Mouse (Mus musculus) MEL (cell line): ENCODE results near the gene Csnk2b. TPM values are rescaled to one million over a fixed set of nuclear protein-coding genes. Genes with fewer than 3 reads are reported as not detected.
A peak's percentile ranks its signal among the peaks of the same experiment; 100 is the strongest.

Experiments used
- DNase-seq: peaks from one replicate; pipeline ENCODE4 v3.0.0; 2011; ENCODE audit warnings: low read depth, low spot score
- H3K27ac ChIP-seq: 2 replicates; pipeline ENCODE4 v1.5.1; 2012; ENCODE audit warnings: low read depth, mild to moderate bottlenecking, control low read depth, low read length, moderate library complexity; ENCODE audit not compliant: control insufficient read depth
- H3K27me3 ChIP-seq, 2 experiments: fragments of 150-350 bp in 1 of 2; sonication (generic) in 1 of 2; 2 replicates each; pipeline ENCODE4 v1.6.1; 2012; ENCODE audit warnings: low read length in 2 of 2, mild to moderate bottlenecking in 2 of 2, improper control_type of control experiment in 1 of 2, moderate library complexity in 1 of 2; ENCODE audit not compliant: insufficient read depth in 2 of 2, control insufficient read depth in 1 of 2
- H3K36me3 ChIP-seq, 2 experiments: 2 replicates each; pipeline ENCODE4 v1.6.1; 2012 to 2014; ENCODE audit warnings: low read length in 2 of 2, improper control_type of control experiment in 1 of 2, inconsistent platforms in 1 of 2, mild to moderate bottlenecking in 1 of 2; ENCODE audit not compliant: insufficient read depth in 2 of 2, control insufficient read depth in 1 of 2
- H3K4me1 ChIP-seq, 2 experiments: fragments of 150-350 bp in 1 of 2; sonication (generic) in 1 of 2; 2 replicates each; pipeline ENCODE4 v1.6.1; 2012; ENCODE audit warnings: low read length in 2 of 2, improper control_type of control experiment in 1 of 2, mild to moderate bottlenecking in 1 of 2; ENCODE audit not compliant: insufficient read depth in 2 of 2, control insufficient read depth in 1 of 2
- H3K4me3 ChIP-seq, 2 experiments: fragments of 150-350 bp in 1 of 2; sonication (generic) in 1 of 2; 2 replicates each; pipeline ENCODE4 v1.5.1; 2012; ENCODE audit warnings: low read depth in 2 of 2, low read length in 2 of 2, mild to moderate bottlenecking in 2 of 2, moderate library complexity in 2 of 2, control low read depth in 1 of 2, improper control_type of control experiment in 1 of 2; ENCODE audit not compliant: control insufficient read depth in 1 of 2, insufficient read depth in 1 of 2
- H3K79me2 ChIP-seq: 2 replicates; pipeline ENCODE4 v1.6.1; 2012; ENCODE audit warnings: mild to moderate bottlenecking, low read length, moderate library complexity; ENCODE audit not compliant: control insufficient read depth, poor library complexity, insufficient read depth
- H3K9ac ChIP-seq: 2 replicates; pipeline ENCODE4 v1.6.1; 2012; ENCODE audit warnings: low read depth, mild to moderate bottlenecking, control low read depth, low read length, moderate library complexity; ENCODE audit not compliant: control insufficient read depth, poor library complexity, severe bottlenecking
- H3K9me3 ChIP-seq: fragments of 150-350 bp; sonication (generic); replicated peaks from 2 replicates; pipeline ENCODE4 v1.6.1; 2012; ENCODE audit warnings: mild to moderate bottlenecking, low read length, improper control_type of control experiment, moderate library complexity; ENCODE audit not compliant: insufficient read depth
- BHLHE40 ChIP-seq: IDR thresholded peaks from 2 replicates; pipeline ENCODE4 v1.6.1; 2012; ENCODE audit warnings: low read depth, mild to moderate bottlenecking, inconsistent platforms, low read length, improper control_type of control experiment, borderline replicate concordance
- CHD1 ChIP-seq: IDR thresholded peaks from 2 replicates; pipeline ENCODE4 v1.6.1; 2012; ENCODE audit warnings: low read depth, mild to moderate bottlenecking, inconsistent platforms, low read length, improper control_type of control experiment
- CHD2 ChIP-seq: IDR thresholded peaks from 2 replicates; pipeline ENCODE4 v1.6.1; 2011; ENCODE audit warnings: low read length, improper control_type of control experiment
- CTCF ChIP-seq, 3 experiments: IDR thresholded peaks in 2 of 3; conservative IDR thresholded peaks in 1 of 3; 2 replicates each; pipeline ENCODE4 v1.5.1; 2011 to 2012; ENCODE audit warnings: low read length in 3 of 3, low read depth in 2 of 3, mild to moderate bottlenecking in 2 of 3, improper control_type of control experiment in 1 of 3, inconsistent platforms in 1 of 3, mixed read lengths in 1 of 3, moderate library complexity in 1 of 3; ENCODE audit not compliant: control insufficient read depth in 1 of 3, insufficient read depth in 1 of 3, poor library complexity in 1 of 3, severe bottlenecking in 1 of 3
- ELF1 ChIP-seq: IDR thresholded peaks from 2 replicates; pipeline ENCODE4 v1.6.1; 2014; ENCODE audit warnings: low read depth, mild to moderate bottlenecking, inconsistent platforms, low read length, improper control_type of control experiment, moderate library complexity
- EP300 ChIP-seq, 2 experiments: IDR thresholded peaks; 2 replicates each; pipeline ENCODE4 v1.6.1; 2011; ENCODE audit warnings: improper control_type of control experiment in 2 of 2, low read length in 2 of 2, low read depth in 1 of 2, mild to moderate bottlenecking in 1 of 2
- ETS1 ChIP-seq: IDR thresholded peaks from 2 replicates; pipeline ENCODE4 v1.6.1; 2012; ENCODE audit warnings: low read depth, mild to moderate bottlenecking, inconsistent platforms, low read length, improper control_type of control experiment, moderate library complexity
- GABPA ChIP-seq: IDR thresholded peaks from 2 replicates; pipeline ENCODE4 v1.6.1; 2012; ENCODE audit warnings: low read depth, mild to moderate bottlenecking, inconsistent platforms, low read length, improper control_type of control experiment, moderate library complexity
- GATA1 ChIP-seq: IDR thresholded peaks from 2 replicates; pipeline ENCODE4 v1.6.1; 2011; ENCODE audit warnings: low read depth, low read length, improper control_type of control experiment
- HCFC1 ChIP-seq: IDR thresholded peaks from 2 replicates; pipeline ENCODE4 v1.6.1; 2012; ENCODE audit warnings: low read depth, mild to moderate bottlenecking, inconsistent platforms, low read length, improper control_type of control experiment, moderate library complexity
- JUND ChIP-seq: IDR thresholded peaks from 2 replicates; pipeline ENCODE4 v1.6.1; 2011; ENCODE audit warnings: low read depth, mild to moderate bottlenecking, improper control_type of control experiment, low read length
- KAT2A ChIP-seq: conservative IDR thresholded peaks from 2 replicates; pipeline ENCODE4 v1.6.1; 2012; ENCODE audit warnings: low read depth, low read length, improper control_type of control experiment, inconsistent platforms
- MAFK ChIP-seq: IDR thresholded peaks from 2 replicates; pipeline ENCODE4 v1.6.1; 2011; ENCODE audit warnings: low read depth, mild to moderate bottlenecking, low read length, improper control_type of control experiment, borderline replicate concordance
- MAX ChIP-seq: IDR thresholded peaks from 2 replicates; pipeline ENCODE4 v1.6.1; 2011; ENCODE audit warnings: low read length, improper control_type of control experiment
- MAZ ChIP-seq: IDR thresholded peaks from 2 replicates; pipeline ENCODE4 v1.6.1; 2012; ENCODE audit warnings: low read depth, mild to moderate bottlenecking, inconsistent platforms, low read length, improper control_type of control experiment
- MEF2A ChIP-seq: IDR thresholded peaks from 2 replicates; pipeline ENCODE4 v1.6.1; 2014; ENCODE audit warnings: low read depth, mild to moderate bottlenecking, inconsistent platforms, low read length, improper control_type of control experiment; ENCODE audit not compliant: poor library complexity, insufficient replicate concordance, severe bottlenecking; ENCODE audit errors: extremely low read depth
- MYB ChIP-seq: IDR thresholded peaks from 2 replicates; pipeline ENCODE4 v1.6.1; 2011; ENCODE audit warnings: mild to moderate bottlenecking, low read depth, low read length, improper control_type of control experiment
- MYC ChIP-seq: IDR thresholded peaks from 2 replicates; pipeline ENCODE4 v1.6.1; 2011; ENCODE audit warnings: low read depth, mild to moderate bottlenecking, low read length, improper control_type of control experiment, moderate library complexity
- NELFE ChIP-seq: IDR thresholded peaks from 2 replicates; pipeline ENCODE4 v1.6.1; 2011; ENCODE audit warnings: low read depth, low read length, improper control_type of control experiment
- POLR2A ChIP-seq, 2 experiments: IDR thresholded peaks; 2 replicates each; pipeline ENCODE4 v1.6.1; 2011 to 2012; ENCODE audit warnings: low read length in 2 of 2, mild to moderate bottlenecking in 2 of 2, control low read depth in 1 of 2, improper control_type of control experiment in 1 of 2, low read depth in 1 of 2, moderate library complexity in 1 of 2; ENCODE audit not compliant: control insufficient read depth in 1 of 2, insufficient read depth in 1 of 2, poor library complexity in 1 of 2
- RAD21 ChIP-seq: IDR thresholded peaks from 2 replicates; pipeline ENCODE4 v1.6.1; 2011; ENCODE audit warnings: mild to moderate bottlenecking, low read depth, low read length, improper control_type of control experiment
- RCOR1 ChIP-seq: IDR thresholded peaks from 2 replicates; pipeline ENCODE4 v1.6.1; 2012; ENCODE audit warnings: low read depth, mild to moderate bottlenecking, inconsistent platforms, low read length, improper control_type of control experiment
- SIN3A ChIP-seq: IDR thresholded peaks from 2 replicates; pipeline ENCODE4 v1.6.1; 2012; ENCODE audit warnings: low read length, improper control_type of control experiment, inconsistent platforms
- SMC3 ChIP-seq: IDR thresholded peaks from 2 replicates; pipeline ENCODE4 v1.6.1; 2011; ENCODE audit warnings: low read depth, low read length, improper control_type of control experiment
- TAL1 ChIP-seq: IDR thresholded peaks from 2 replicates; pipeline ENCODE4 v1.6.1; 2012; ENCODE audit warnings: mild to moderate bottlenecking, inconsistent platforms, low read length, moderate library complexity, mixed read lengths
- TCF12 ChIP-seq: IDR thresholded peaks from 2 replicates; pipeline ENCODE4 v1.6.1; 2014; ENCODE audit warnings: low read depth, mild to moderate bottlenecking, inconsistent platforms, low read length, improper control_type of control experiment, moderate library complexity
- USF1 ChIP-seq: IDR thresholded peaks from 2 replicates; pipeline ENCODE4 v1.6.1; 2014; ENCODE audit warnings: low read depth, mild to moderate bottlenecking, inconsistent platforms, low read length, improper control_type of control experiment, moderate library complexity
- USF2 ChIP-seq, 2 experiments: IDR thresholded peaks; 2 replicates each; pipeline ENCODE4 v1.6.1; 2011 to 2012; ENCODE audit warnings: improper control_type of control experiment in 2 of 2, low read length in 2 of 2, borderline replicate concordance in 1 of 2, inconsistent platforms in 1 of 2, low read depth in 1 of 2, mild to moderate bottlenecking in 1 of 2; ENCODE audit not compliant: insufficient read depth in 1 of 2
- ZC3H11A ChIP-seq: IDR thresholded peaks from 2 replicates; pipeline ENCODE4 v1.6.1; 2012; ENCODE audit warnings: low read depth, mild to moderate bottlenecking, inconsistent platforms, low read length, improper control_type of control experiment
- ZKSCAN1 ChIP-seq: IDR thresholded peaks from 2 replicates; pipeline ENCODE4 v1.6.1; 2012; ENCODE audit warnings: low read depth, mild to moderate bottlenecking, inconsistent platforms, low read length, improper control_type of control experiment, moderate library complexity
- ZMIZ1 ChIP-seq: IDR thresholded peaks from 2 replicates; pipeline ENCODE4 v1.6.1; 2012; ENCODE audit warnings: low read depth, mild to moderate bottlenecking, inconsistent platforms, low read length, improper control_type of control experiment, moderate library complexity
- polyA plus RNA-seq, 2 experiments: library from polyadenylated mRNA; stranded (reverse) in 1 of 2; unstranded in 1 of 2; fragments of >175 nt in 1 of 2; fragments of >200 nt in 1 of 2; gene quantifications; 2 replicates each; pipeline versions ENCODE4 v1.2.1 to v1.2.4; 2012; ENCODE audit warnings: low replicate concordance in 2 of 2, low read depth in 1 of 2; ENCODE audit not compliant: insufficient read length in 2 of 2, insufficient read depth in 1 of 2, missing spikeins in 1 of 2
- total RNA-seq: library from RNA; depleted of rRNA; stranded (reverse); fragments of 300-350 nt; gene quantifications from 2 replicates; pipeline ENCODE4 v1.2.3, GENCODE M21; 2012

The Csnk2b gene
- total and polyA plus RNA-seq, 3 experiments: 222 to 607 TPM; not detected in 1

DNA sequence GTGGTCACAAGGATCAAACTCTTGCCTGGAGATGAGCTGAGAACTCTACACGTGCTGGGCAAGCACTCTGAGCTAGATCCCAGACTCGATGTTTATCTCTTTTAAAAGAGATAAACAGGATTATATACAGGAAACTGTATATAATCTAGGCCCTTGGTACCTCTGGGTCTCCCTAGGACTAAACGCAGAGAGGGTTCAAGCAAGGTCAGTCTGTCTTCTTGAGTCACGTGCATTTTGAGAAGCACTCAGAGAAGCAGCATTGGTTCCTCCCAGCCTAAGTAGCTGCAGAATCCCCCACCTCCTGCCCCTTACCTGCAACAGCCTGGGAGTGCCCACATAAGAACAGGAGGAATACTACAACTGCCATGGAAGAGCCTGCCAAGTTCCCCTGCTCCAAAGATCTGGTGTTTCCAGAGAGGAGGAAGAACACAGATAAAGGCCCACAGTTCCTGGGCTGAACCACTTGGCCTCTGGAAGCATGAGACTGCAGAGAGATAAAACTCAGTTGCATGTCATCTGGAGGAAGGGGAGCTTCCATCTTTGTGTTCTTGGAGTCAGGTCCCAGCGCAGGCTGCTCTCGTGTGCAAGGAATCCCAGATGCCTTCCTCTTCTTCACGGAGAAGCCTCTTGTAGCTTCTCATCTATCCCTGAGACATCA lies 36.5 kb downstream of the Csnk2b start, which contains the start of gene Ly6g6f:
TSS of gene Ly6g6f (minus strand) at position 403 of the 658 bp plus-strand sequence.
- peaks cover 15 to 53% of the 10 kb centered on the region in 2 experiments for H3K4me1 ChIP-seq
- no peak within 1 kb of the TSS for H3K9ac ChIP-seq
- H3K9me3 ChIP-seq: no peaks in the 10 kb centered on the region
- peaks cover 10% of the 10 kb centered on the region for H3K79me2 ChIP-seq
- H3K36me3 ChIP-seq: peaks cover 0 to 36% of the 10 kb centered on the region in 2 experiments; a peak in 2 of 4 replicates
- peak; percentile 32 for DNase-seq
- peak within 1 kb of the TSS; percentile 17; the same call in 1 of the 2 replicates for H3K27ac ChIP-seq
- no peak within 1 kb of the TSS for H3K4me3 ChIP-seq
- TF ChIP-seq HCFC1: no peak
- TF ChIP-seq GATA1: peak; percentile 51; the same call in 1 of the 2 replicates
- peak; percentile 75; the same call in 1 of the 2 replicates for TF ChIP-seq MYC
- TF ChIP-seq MYB: no peak
- TF ChIP-seq MEF2A: no peak
- no peak for TF ChIP-seq JUND
- TF ChIP-seq ELF1: no peak
- no peak for TF ChIP-seq NELFE
- TF ChIP-seq EP300 (IDR thresholded peaks at IDR 0.05; ENCODE audit: low read depth in 1 of 2, low read length in 2 of 2): peak; percentile 44 to 50; a peak in 2 of 4 replicates
- no peak for TF ChIP-seq KAT2A
- peak; percentile 85 for TF ChIP-seq BHLHE40
- TF ChIP-seq USF2 (IDR thresholded peaks at IDR 0.05; ENCODE audit: borderline replicate concordance in 1 of 2, insufficient read depth in 1 of 2, low read depth in 1 of 2, low read length in 2 of 2): no peak
- TF ChIP-seq CHD1: no peak
- TF ChIP-seq ZC3H11A: no peak
- no peak for TF ChIP-seq POLR2A (IDR thresholded peaks at IDR 0.05; ENCODE audit: control insufficient read depth in 1 of 2, insufficient read depth in 1 of 2, low read depth in 1 of 2, low read length in 2 of 2, poor library complexity in 1 of 2)
- TF ChIP-seq CTCF (IDR thresholded peaks at IDR 0.05 in 2 of 3, conservative IDR thresholded peaks at IDR 0.05 in 1 of 3; ENCODE audit: control insufficient read depth in 1 of 3, insufficient read depth in 1 of 3, low read depth in 2 of 3, low read length in 3 of 3, poor library complexity in 1 of 3, severe bottlenecking in 1 of 3): no peak
- 0 out of 2 replicates have a peak, but pooled peaks have one; percentile 20 for TF ChIP-seq SIN3A
- 0 out of 2 replicates have a peak, but pooled peaks have one; percentile 19 for TF ChIP-seq ETS1
- peak; percentile 59; the same call in 1 of the 2 replicates for TF ChIP-seq MAX
- TF ChIP-seq RAD21: no peak
- TF ChIP-seq GABPA: no peak
- peak; percentile 63 for TF ChIP-seq USF1
- TF ChIP-seq MAFK: no peak
- TF ChIP-seq TAL1: peak; percentile 15; the same call in 1 of the 2 replicates
- no peak for TF ChIP-seq MAZ
- no peak for TF ChIP-seq ZMIZ1
- TF ChIP-seq CHD2: no peak
- TF ChIP-seq TCF12: no peak
- TF ChIP-seq SMC3: no peak
- TF ChIP-seq ZKSCAN1: no peak
- peak; percentile 42; the same call in 1 of the 2 replicates for TF ChIP-seq RCOR1
- H3K27me3 ChIP-seq: no peaks in the 10 kb centered on the region
